Mouse (Mus musculus) intestine, postnatal 0 days (tissue): ENCODE data around the gene Gprin1. TPM values are rescaled to one million over a fixed set of nuclear protein-coding genes. Genes with fewer than 3 reads are reported as not detected.
A peak's percentile ranks its signal among the peaks of the same experiment; 100 is the strongest.

ENCODE experiments used
- ATAC-seq: fragments of 200-750 bp; cut with Nextera tagmentation; 2 replicates; pipeline ENCODE4 v1.8.0; 2017; ENCODE audit warnings: mild to moderate bottlenecking, moderate TSS enrichment, moderate library complexity
- H3K27ac ChIP-seq: fragments of 300-500 bp; sonication (generic); 2 replicates; pipeline ENCODE4 v1.5.1; 2014; ENCODE audit warnings: mild to moderate bottlenecking, low read depth, low read length, moderate library complexity
- H3K27me3 ChIP-seq: fragments of 300-500 bp; sonication (generic); replicated peaks from 2 replicates; pipeline ENCODE4 v1.6.1; 2014; ENCODE audit warnings: low read length, mixed read lengths; ENCODE audit not compliant: control insufficient read depth, insufficient read depth
- H3K36me3 ChIP-seq: fragments of 300-500 bp; sonication (generic); 2 replicates; pipeline ENCODE4 v1.6.1; 2014; ENCODE audit warnings: mild to moderate bottlenecking, moderate library complexity; ENCODE audit not compliant: control insufficient read depth, insufficient read depth
- H3K4me1 ChIP-seq: fragments of 300-500 bp; sonication (generic); replicated peaks from 2 replicates; pipeline ENCODE4 v1.6.1; 2014; ENCODE audit warnings: antibody characterized with exemption, low read length, mixed read lengths; ENCODE audit not compliant: control insufficient read depth, insufficient read depth
- H3K4me2 ChIP-seq: fragments of 300-500 bp; sonication (generic); replicated peaks from 2 replicates; pipeline ENCODE4 v1.6.1; 2014; ENCODE audit warnings: low read depth, mild to moderate bottlenecking, moderate library complexity
- H3K4me3 ChIP-seq: fragments of 300-500 bp; sonication (generic); 2 replicates; pipeline ENCODE4 v1.5.1; 2014; ENCODE audit warnings: low read depth, low read length
- H3K9ac ChIP-seq: fragments of 300-500 bp; sonication (generic); 2 replicates; pipeline ENCODE4 v1.6.1; 2014; ENCODE audit warnings: mild to moderate bottlenecking, low read depth, low read length
- H3K9me3 ChIP-seq: fragments of 300-500 bp; sonication (generic); 2 replicates; pipeline ENCODE4 v1.6.1; 2016; ENCODE audit warnings: mixed run types; ENCODE audit not compliant: control insufficient read depth
- CTCF ChIP-seq: sonication (generic); IDR thresholded peaks from 2 replicates; pipeline ENCODE4 v1.5.1; 2016; ENCODE audit warnings: low read depth, mild to moderate bottlenecking, control low read depth, antibody characterized with exemption, moderate library complexity
- WGBS: fragments of 180-500 bp; shearing (Covaris S2); extraction: QIAGEN DNeasy Blood & Tissue Kit; methylation state at CpG from one replicate; pipeline ENCODE4 v1.1.7; 2014; 5-methylcytosine and 5-hydroxymethylcytosine counted together
- polyA plus RNA-seq: library from polyadenylated mRNA; unstranded; fragments of >200 nt; fragmentation: Nextera tagmentation; extraction: Ambion mirVana; gene quantifications from 2 replicates; pipeline ENCODE4 v1.2.1, GENCODE M21; 2015

Gene Gprin1
- polyA plus RNA-seq, 1 experiment from 2014 or later = 0.59 TPM

GRCm38 (mm10) chr13:54757093-54757830, 7.6 kb upstream of the Gprin1 start:
- ATAC-seq = no peak
- peak overlapping the region; percentile 71 for H3K4me2 ChIP-seq
- H3K4me1 ChIP-seq = peaks cover 4% of the 10 kb centered on the region; the same call in 1 of the 2 replicates
- H3K27me3 ChIP-seq = peaks cover 27% of the 10 kb centered on the region; the same call in 1 of the 2 replicates
- WGBS = 38% methylated on average over 10 of the region's 10 CpGs
- peak overlapping the region; percentile 37; the same call in 1 of the 2 replicates for H3K4me3 ChIP-seq
- no peaks in the 10 kb centered on the region for H3K36me3 ChIP-seq
- H3K9me3 ChIP-seq = no peaks in the 10 kb centered on the region
- no peak overlapping the region for H3K27ac ChIP-seq
- H3K9ac ChIP-seq = no peak overlapping the region
- no peak for TF ChIP-seq CTCF

GRCm38 (mm10) chr13:54756156-54756712, 6.6 kb upstream of the Gprin1 start:
- TF ChIP-seq CTCF = no peak

GRCm38 (mm10) chr13:54755201-54755830, 5.6 kb upstream of the Gprin1 start:
- peaks cover 26% of the 10 kb centered on the region for H3K27me3 ChIP-seq
- no peaks in the 10 kb centered on the region for H3K36me3 ChIP-seq
- 27% methylated on average over 9 of the region's 9 CpGs for WGBS
- no peak overlapping the region for H3K9ac ChIP-seq
- H3K4me3 ChIP-seq = no peak overlapping the region
- no peaks in the 10 kb centered on the region for H3K9me3 ChIP-seq
- H3K4me1 ChIP-seq = peaks cover 4% of the 10 kb centered on the region; the same call in 1 of the 2 replicates
- no peak for TF ChIP-seq CTCF
- no peak overlapping the region for H3K4me2 ChIP-seq
- no peak for ATAC-seq
- H3K27ac ChIP-seq = no peak overlapping the region

More at GRCm38 (mm10) chr13:54756156-54756712, 6.6 kb upstream of the Gprin1 start:
- Histone ChIP-seq H3K27ac (no peak overlapping the region), H3K36me3 (no peaks in the 10 kb centered on the region), H3K9me3 (no peaks in the 10 kb centered on the region), H3K4me3 (no peak overlapping the region), H3K4me1 (peaks cover 4% of the 10 kb centered on the region; the same call in 1 of the 2 replicates), H3K4me2 (no peak overlapping the region), H3K27me3 (peaks cover 26% of the 10 kb centered on the region; the same call in 1 of the 2 replicates), H3K9ac (no peak overlapping the region)
- no peak for ATAC-seq
- 87% methylated on average over 8 of the region's 8 CpGs for WGBS

GRCm38 (mm10) chr13:54754169-54755080, 4.8 kb upstream of the Gprin1 start:
- no peak for ATAC-seq
- TF ChIP-seq CTCF = no peak
- Histone ChIP-seq H3K4me1 (peaks cover 8% of the 10 kb centered on the region), H3K9ac (no peak overlapping the region), H3K4me2 (no peak overlapping the region), H3K27me3 (peaks cover 31% of the 10 kb centered on the region), H3K27ac (no peak overlapping the region), H3K4me3 (no peak overlapping the region), H3K36me3 (no peaks in the 10 kb centered on the region), H3K9me3 (no peaks in the 10 kb centered on the region)
- WGBS = 40% methylated on average over 12 of the region's 12 CpGs

GRCm38 (mm10) chr13:54753733-54754132, 4.1 kb upstream of the Gprin1 start:
- no peak overlapping the region for H3K9ac ChIP-seq
- no peak overlapping the region for H3K4me3 ChIP-seq
- H3K27me3 ChIP-seq = peaks cover 34% of the 10 kb centered on the region
- ATAC-seq = no peak
- 63% methylated on average over 6 of the region's 6 CpGs for WGBS
- H3K9me3 ChIP-seq = no peaks in the 10 kb centered on the region
- no peak overlapping the region for H3K4me2 ChIP-seq
- H3K27ac ChIP-seq = no peak overlapping the region
- H3K36me3 ChIP-seq = no peaks in the 10 kb centered on the region
- peaks cover 8% of the 10 kb centered on the region for H3K4me1 ChIP-seq
- no peak for TF ChIP-seq CTCF
